Mouse (Mus musculus) skeletal muscle tissue, adult 2 months (tissue): ENCODE measurements around the gene Bcl7a.

Experiments used
- DNase-seq: peaks from one replicate; pipeline ENCODE4 v3.0.0-alpha.2; 2012; ENCODE audit warnings: low read depth, low spot score

Gene Bcl7a

GRCm38 (mm10) chr5:123377120-123377955 lies 33.7 kb downstream of the Bcl7a start:
- DNase-seq, result peak; percentile 78

GRCm38 (mm10) chr5:123378712-123379111 lies 35.1 kb downstream of the Bcl7a start:
- DNase-seq, result no peak

GRCm38 (mm10) chr5:123379504-123379931 lies 35.9 kb downstream of the Bcl7a start:
- DNase-seq, result no peak

GRCm38 (mm10) chr5:123381968-123382367 lies 38.3 kb downstream of the Bcl7a start:
- no peak for DNase-seq

- no peak for DNase-seq
Observed at GRCm38 (mm10) chr5:123382686-123383085, 39.1 kb downstream of the Bcl7a start.

GRCm38 (mm10) chr5:123388452-123388851 lies 44.8 kb downstream of the Bcl7a start:
- no peak for DNase-seq

GRCm38 (mm10) chr5:123390536-123391441 lies 47.2 kb downstream of the Bcl7a start:
- no peak for DNase-seq

- DNase-seq, result no peak
Observed at GRCm38 (mm10) chr5:123391442-123391809, 47.8 kb downstream of the Bcl7a start.

- no peak for DNase-seq
Observed at GRCm38 (mm10) chr5:123393786-123394302, 50.2 kb downstream of the Bcl7a start.

- DNase-seq, result peak; percentile 97
Observed at GRCm38 (mm10) chr5:123394303-123394956, 50.8 kb downstream of the Bcl7a start, which contains the start of gene Mlxip. Gene Mlxip (plus strand): TSS chr5:123394798.

GRCm38 (mm10) chr5:123394957-123395881 lies 51.6 kb downstream of the Bcl7a start:
- DNase-seq, result no peak

GRCm38 (mm10) chr5:123396901-123397464 lies 53.3 kb downstream of the Bcl7a start:
- DNase-seq, result no peak

GRCm38 (mm10) chr5:123397786-123398185 lies 54.2 kb downstream of the Bcl7a start:
- peak; percentile 64 for DNase-seq

GRCm38 (mm10) chr5:123398856-123399498 lies 55.3 kb downstream of the Bcl7a start:
- no peak for DNase-seq

- DNase-seq, result no peak
Observed at GRCm38 (mm10) chr5:123404480-123404879, 60.8 kb downstream of the Bcl7a start.

GRCm38 (mm10) chr5:123406952-123407351 lies 63.3 kb downstream of the Bcl7a start:
- DNase-seq, result no peak

- no peak for DNase-seq
Observed at GRCm38 (mm10) chr5:123408176-123408575, 64.5 kb downstream of the Bcl7a start.

- peak; percentile 54 for DNase-seq
Observed at GRCm38 (mm10) chr5:123412193-123412592, 68.6 kb downstream of the Bcl7a start.

GRCm38 (mm10) chr5:123413866-123414363 lies 70.3 kb downstream of the Bcl7a start:
- no peak for DNase-seq
